Mouse (Mus musculus): ENCODE results near the gene Gabpa. TPM values are rescaled to one million over a fixed set of nuclear protein-coding genes. Genes with fewer than 3 reads are reported as not detected.

The Gabpa gene
- total RNA-seq, 2 experiments from 2014 or later, result 61.0 to 65.8 TPM

GRCm38 (mm10) chr16:84864656-84865055 is 29.9 kb downstream of the Gabpa start:
- DNase-seq, result no peak

DNA sequence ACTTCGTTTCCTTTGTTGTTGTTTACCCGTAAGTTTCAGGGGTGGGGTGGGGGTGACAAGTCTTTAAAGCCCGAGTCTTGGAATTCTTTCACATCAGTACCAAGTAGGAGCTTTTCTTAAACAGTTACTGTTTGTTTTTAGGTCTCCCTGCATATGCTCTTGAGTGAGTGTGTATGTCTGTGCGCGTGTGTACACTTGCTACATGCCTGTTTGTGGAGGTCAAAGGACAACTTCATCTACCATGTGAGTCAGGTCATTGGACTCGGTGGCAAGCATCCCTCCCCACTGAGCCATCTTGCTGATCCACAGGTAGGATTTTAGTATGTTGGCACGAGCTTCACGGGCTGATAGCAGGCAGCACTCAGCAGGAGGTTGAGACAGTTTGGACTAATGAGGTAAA is 39.1 kb downstream of the Gabpa start:
- DNase-seq, result no peak

DNA sequence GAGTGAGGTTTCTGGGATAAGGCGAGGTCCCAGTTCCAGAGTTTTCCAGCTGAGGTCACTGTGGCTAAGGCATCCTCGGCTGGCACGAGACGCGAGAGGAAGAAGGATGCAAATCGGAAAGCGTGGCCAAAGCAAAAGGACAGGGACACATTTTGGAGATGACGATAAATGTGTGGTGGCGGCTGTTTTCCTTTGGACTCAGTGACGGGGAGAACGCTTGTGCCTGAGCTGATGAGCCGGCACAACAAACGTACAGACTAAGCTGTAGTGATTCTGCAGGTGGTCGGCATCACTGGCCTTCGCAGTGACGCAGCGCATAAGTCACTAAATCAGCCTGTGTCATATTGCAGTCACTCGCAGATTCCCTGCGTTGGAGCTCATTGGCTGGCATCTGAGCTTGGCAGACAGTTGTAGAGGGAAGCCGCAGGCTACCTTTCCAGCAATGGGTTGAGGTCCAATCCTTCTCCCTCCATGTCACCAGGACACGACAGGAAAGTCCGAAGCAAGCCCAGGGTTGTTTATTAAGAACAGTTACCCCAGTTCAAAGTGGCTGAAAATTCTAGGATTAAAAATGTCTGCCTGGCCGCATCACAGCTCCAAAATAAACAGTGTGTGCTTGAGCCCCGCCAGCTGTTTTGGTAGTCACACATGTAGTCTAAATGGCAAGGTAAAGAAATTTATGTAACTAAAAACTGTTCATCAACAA is 40.4 kb downstream of the Gabpa start:
- DNase-seq, result no peak

- DNase-seq, result no peak
These were observed 41.0 kb downstream of the Gabpa start for GRCm38 (mm10) chr16:84875718-84876035.

- no peak for DNase-seq
These were observed 41.4 kb downstream of the Gabpa start for GRCm38 (mm10) chr16:84876082-84876481.

GRCm38 (mm10) chr16:84879146-84879545 is 44.4 kb downstream of the Gabpa start:
- peak; percentile 83 for DNase-seq

GRCm38 (mm10) chr16:84881168-84881567 is 46.4 kb downstream of the Gabpa start:
- no peak for DNase-seq

GRCm38 (mm10) chr16:84881754-84882321 is 47.1 kb downstream of the Gabpa start:
- no peak for DNase-seq

- DNase-seq, result no peak
These were observed 49.8 kb downstream of the Gabpa start for GRCm38 (mm10) chr16:84884572-84884971.

- no peak for DNase-seq
These were observed 68.3 kb downstream of the Gabpa start for GRCm38 (mm10) chr16:84902995-84903394.

DNA sequence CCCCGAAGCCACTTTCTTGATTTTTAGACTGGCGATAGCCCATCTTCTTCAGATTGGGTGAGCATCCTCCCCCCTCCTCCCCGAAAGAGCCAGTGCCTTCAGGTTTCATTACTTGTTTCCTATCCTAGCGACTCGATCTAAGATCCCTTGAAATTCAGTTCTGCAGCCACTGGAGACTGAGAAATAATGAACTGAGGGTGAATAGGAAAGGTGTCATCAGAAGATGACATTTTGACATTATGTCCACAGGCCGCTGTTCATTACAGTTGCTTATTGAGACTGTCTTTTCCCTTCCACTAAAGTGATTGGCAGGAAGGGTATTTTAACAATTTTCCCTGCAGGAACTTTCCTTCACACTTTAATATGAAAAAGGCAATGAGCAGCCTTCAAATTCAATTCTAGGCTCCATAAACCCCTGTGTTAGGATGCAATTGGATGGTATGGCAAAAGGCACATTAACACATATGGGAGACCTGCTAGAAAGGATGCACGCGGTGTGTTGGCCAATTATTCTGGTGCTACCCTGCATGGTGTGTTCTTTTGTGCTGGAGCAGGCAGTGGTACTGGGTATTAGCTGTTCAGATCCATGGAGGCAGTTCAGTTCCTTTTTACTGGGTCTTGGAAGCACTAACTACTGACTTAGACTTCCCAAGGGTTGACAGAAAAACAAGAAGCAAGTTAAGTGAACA is 76.9 kb downstream of the Gabpa start:
- no peak for DNase-seq

Other genes with a start within 250 kb of the Gabpa start
- gene Mrpl39, start 99.2 kb upstream of the Gabpa start, total RNA-seq (2021), result 10 to 100 TPM; 48.7 to 51.8 TPM
- gene Jam2, start 60.8 kb upstream of the Gabpa start, total RNA-seq (2021), result 10 to 100 TPM; 20.1 TPM
- gene Atp5j, start 700 bp downstream of the Gabpa start, total RNA-seq (2021), result 100 to 1,000 TPM; 436 to 522 TPM